Mouse (Mus musculus) CH12.LX (cell line): ENCODE results near the gene Znrf3. TPM values are rescaled to one million over a fixed set of nuclear protein-coding genes. Genes with fewer than 3 reads are reported as not detected.

Experiments
- DNase-seq: peaks from one replicate; pipeline ENCODE4 v3.0.0-alpha.2; 2013; ENCODE audit errors: extremely low read depth
- H3K27ac ChIP-seq: 2 replicates; pipeline ENCODE4 v1.5.1; 2012; ENCODE audit warnings: low read depth, mild to moderate bottlenecking, control low read depth, moderate library complexity; ENCODE audit not compliant: insufficient read depth
- H3K27me3 ChIP-seq: replicated peaks from 2 replicates; pipeline ENCODE3; 2012; ENCODE audit warnings: inconsistent platforms
- H3K36me3 ChIP-seq, 2 experiments: replicated peaks in 1 of 2; 2 replicates each; pipeline versions ENCODE3 to v1.6.1; 2012; ENCODE audit warnings: inconsistent platforms in 1 of 2, low read length in 1 of 2, mild to moderate bottlenecking in 1 of 2, mixed read lengths in 1 of 2, moderate library complexity in 1 of 2; ENCODE audit not compliant: control insufficient read depth in 1 of 2, insufficient read depth in 1 of 2
- H3K4me1 ChIP-seq, 2 experiments: 2 replicates each; pipeline ENCODE4 v1.6.1; 2012; ENCODE audit warnings: inconsistent platforms in 1 of 2, moderate library complexity in 1 of 2; ENCODE audit not compliant: insufficient read depth in 2 of 2, control insufficient read depth in 1 of 2
- H3K4me2 ChIP-seq: 2 replicates; pipeline ENCODE4 v1.6.1; 2012; ENCODE audit warnings: low read depth, mild to moderate bottlenecking, control low read depth; ENCODE audit not compliant: poor library complexity, insufficient read depth, severe bottlenecking
- H3K4me3 ChIP-seq, 3 experiments: fragments of 150-350 bp in 1 of 3; sonication (generic) in 1 of 3; replicated peaks in 1 of 3; 2 replicates each; pipeline versions ENCODE3 to v1.5.1; 2011 to 2012; ENCODE audit warnings: low read depth in 2 of 3, low read length in 2 of 3, mild to moderate bottlenecking in 2 of 3, moderate library complexity in 2 of 3, control low read depth in 1 of 3, improper control_type of control experiment in 1 of 3, inconsistent platforms in 1 of 3, mixed read lengths in 1 of 3; ENCODE audit not compliant: poor library complexity in 1 of 3
- H3K79me2 ChIP-seq: replicated peaks from 2 replicates; pipeline ENCODE4 v1.6.1; 2012; ENCODE audit warnings: mild to moderate bottlenecking, moderate library complexity; ENCODE audit not compliant: control insufficient read depth, poor library complexity, insufficient read depth, severe bottlenecking; ENCODE audit errors: extremely low read depth
- H3K9ac ChIP-seq: 2 replicates; pipeline ENCODE4 v1.6.1; 2012; ENCODE audit warnings: low read depth, mild to moderate bottlenecking, control low read depth, moderate library complexity; ENCODE audit not compliant: insufficient read depth
- H3K9me3 ChIP-seq: replicated peaks from 2 replicates; pipeline ENCODE3; 2012; ENCODE audit warnings: low read length, inconsistent platforms, mixed read lengths
- CHD1 ChIP-seq: IDR thresholded peaks from 2 replicates; pipeline ENCODE4 v1.6.1; 2012; ENCODE audit warnings: low read depth, low read length, improper control_type of control experiment, inconsistent platforms
- CTCF ChIP-seq, 2 experiments: IDR thresholded peaks in 1 of 2; conservative IDR thresholded peaks in 1 of 2; 2 replicates each; pipeline ENCODE4 v1.5.1; 2011 to 2012; ENCODE audit warnings: low read depth in 2 of 2, low read length in 2 of 2, improper control_type of control experiment in 1 of 2, inconsistent platforms in 1 of 2, mild to moderate bottlenecking in 1 of 2, moderate library complexity in 1 of 2
- E2F4 ChIP-seq: IDR thresholded peaks from 2 replicates; pipeline ENCODE4 v1.6.1; 2011; ENCODE audit warnings: low read depth, low read length, improper control_type of control experiment; ENCODE audit not compliant: insufficient replicate concordance
- ELF1 ChIP-seq: IDR thresholded peaks from 2 replicates; pipeline ENCODE4 v1.6.1; 2014; ENCODE audit warnings: low read depth, mild to moderate bottlenecking, inconsistent platforms, low read length, improper control_type of control experiment
- ETS1 ChIP-seq: conservative IDR thresholded peaks from 2 replicates; pipeline ENCODE4 v1.6.1; 2012; ENCODE audit warnings: low read depth, mild to moderate bottlenecking, inconsistent platforms, low read length, improper control_type of control experiment, moderate library complexity
- HCFC1 ChIP-seq: IDR thresholded peaks from 2 replicates; pipeline ENCODE4 v1.6.1; 2012; ENCODE audit warnings: low read depth, mild to moderate bottlenecking, inconsistent platforms, low read length, improper control_type of control experiment
- IRF4 ChIP-seq: IDR thresholded peaks from 2 replicates; pipeline ENCODE4 v1.6.1; 2014; ENCODE audit warnings: low read depth, mild to moderate bottlenecking, inconsistent platforms, low read length, improper control_type of control experiment
- JUN ChIP-seq: IDR thresholded peaks from 2 replicates; pipeline ENCODE4 v1.6.1; 2011; ENCODE audit warnings: low read depth, mild to moderate bottlenecking, low read length, improper control_type of control experiment, moderate library complexity; ENCODE audit not compliant: insufficient read depth
- JUND ChIP-seq: conservative IDR thresholded peaks from 2 replicates; pipeline ENCODE4 v1.6.1; 2011; ENCODE audit warnings: low read depth, low read length, improper control_type of control experiment
- KAT2A ChIP-seq: IDR thresholded peaks from 2 replicates; pipeline ENCODE4 v1.6.1; 2012; ENCODE audit warnings: low read length, improper control_type of control experiment, inconsistent platforms; ENCODE audit not compliant: insufficient replicate concordance
- MAFK ChIP-seq: IDR thresholded peaks from 2 replicates; pipeline ENCODE4 v1.6.1; 2011; ENCODE audit warnings: low read length, improper control_type of control experiment; ENCODE audit not compliant: insufficient replicate concordance
- MAX ChIP-seq: IDR thresholded peaks from 2 replicates; pipeline ENCODE4 v1.6.1; 2011; ENCODE audit warnings: low read length, improper control_type of control experiment
- MXI1 ChIP-seq: IDR thresholded peaks from 2 replicates; pipeline ENCODE4 v1.6.1; 2011; ENCODE audit warnings: mild to moderate bottlenecking, low read depth, low read length, improper control_type of control experiment
- MYC ChIP-seq: IDR thresholded peaks from 2 replicates; pipeline ENCODE4 v1.6.1; 2011; ENCODE audit warnings: low read depth, mild to moderate bottlenecking, improper control_type of control experiment, low read length
- NELFE ChIP-seq: IDR thresholded peaks from 2 replicates; pipeline ENCODE4 v1.6.1; 2011; ENCODE audit warnings: low read depth, low read length, improper control_type of control experiment
- NRF1 ChIP-seq: IDR thresholded peaks from 2 replicates; pipeline ENCODE4 v1.6.1; 2014; ENCODE audit warnings: low read depth, mild to moderate bottlenecking, inconsistent platforms, low read length, improper control_type of control experiment, moderate library complexity
- POLR2A ChIP-seq: IDR thresholded peaks from 2 replicates; pipeline ENCODE4 v1.6.1; 2011; ENCODE audit warnings: low read depth, mild to moderate bottlenecking, improper control_type of control experiment, low read length
- POLR2AphosphoS2 ChIP-seq: IDR thresholded peaks from 2 replicates; pipeline ENCODE4 v1.6.1; 2011; ENCODE audit warnings: low read depth, low read length, improper control_type of control experiment
- RAD21 ChIP-seq: IDR thresholded peaks from 2 replicates; pipeline ENCODE4 v1.6.1; 2011; ENCODE audit warnings: low read depth, mild to moderate bottlenecking, low read length, improper control_type of control experiment, moderate library complexity
- RCOR1 ChIP-seq: conservative IDR thresholded peaks from 2 replicates; pipeline ENCODE4 v1.6.1; 2012; ENCODE audit warnings: low read depth, mild to moderate bottlenecking, inconsistent platforms, low read length, improper control_type of control experiment
- TCF12 ChIP-seq: IDR thresholded peaks from 2 replicates; pipeline ENCODE4 v1.6.1; 2014; ENCODE audit warnings: low read depth, mild to moderate bottlenecking, inconsistent platforms, low read length, improper control_type of control experiment
- UBTF ChIP-seq: IDR thresholded peaks from 2 replicates; pipeline ENCODE4 v1.6.1; 2012; ENCODE audit warnings: low read depth, mild to moderate bottlenecking, inconsistent platforms, low read length, improper control_type of control experiment, moderate library complexity
- USF1 ChIP-seq: IDR thresholded peaks from 2 replicates; pipeline ENCODE4 v1.6.1; 2014; ENCODE audit warnings: low read depth, mild to moderate bottlenecking, inconsistent platforms, low read length, improper control_type of control experiment
- USF2 ChIP-seq: conservative IDR thresholded peaks from 2 replicates; pipeline ENCODE4 v1.6.1; 2011; ENCODE audit warnings: low read depth, low read length, improper control_type of control experiment
- ZMIZ1 ChIP-seq: IDR thresholded peaks from 2 replicates; pipeline ENCODE4 v1.6.1; 2012; ENCODE audit warnings: low read depth, mild to moderate bottlenecking, inconsistent platforms, low read length, improper control_type of control experiment
- ZNF384 ChIP-seq: IDR thresholded peaks from 2 replicates; pipeline ENCODE4 v1.6.1; 2012; ENCODE audit warnings: low read depth, low read length, improper control_type of control experiment, inconsistent platforms
- dilution Hi-C: fragments of 300-500 bp; cut with MboI; formaldehyde crosslinking; loops from 2 replicates; pipeline ENCODE4 v1.14.3; 2020; ENCODE audit warnings: low sequenced_read_pairs; ENCODE audit not compliant: extremely low pct_unique_long_range_greater_than_20kb, extremely low pct_ligation_motif_present
- in situ Hi-C: fragments of 300-500 bp; cut with MboI; formaldehyde crosslinking; loops from 3 replicates; pipeline ENCODE4 v1.14.3; 2019; ENCODE audit warnings: low sequenced_read_pairs, low pct_ligation_motif_present, low pct_unique_long_range_greater_than_20kb, mixed read lengths
- polyA plus RNA-seq: library from polyadenylated mRNA; unstranded; fragments of >175 nt; gene quantifications from 2 replicates; pipeline ENCODE4 v1.2.1, GENCODE M21; 2012; ENCODE audit warnings: low read depth; ENCODE audit not compliant: insufficient read length
- total RNA-seq, 2 experiments: library from RNA; depleted of rRNA; stranded (reverse); fragments of 300-350 nt in 1 of 2; fragments of >200 nt in 1 of 2; gene quantifications; 2 replicates each; pipeline ENCODE4 v1.2.3; 2012 to 2014

Gene Znrf3
- total and polyA plus RNA-seq, 3 experiments: 1.1 to 2.7 (median 1.3) TPM

- Histone ChIP-seq H3K4me1 (peaks cover 0 to 10% of the 10 kb centered on the region in 2 experiments; a peak in 2 of 4 replicates), H3K27me3 (no peaks in the 10 kb centered on the region), H3K4me2 (no peak overlapping the region), H3K9ac (no peak overlapping the region), H3K9me3 (no peaks in the 10 kb centered on the region), H3K36me3 (peaks cover 0 to 30% of the 10 kb centered on the region in 2 experiments), H3K4me3 (no peak overlapping the region), H3K79me2 (no peaks in the 10 kb centered on the region), H3K27ac (no peak overlapping the region)
- dilution Hi-C loops: no loop called here
- TF ChIP-seq USF2: no peak
- no peak for TF ChIP-seq ELF1
- TF ChIP-seq MAFK: no peak
- no peak for TF ChIP-seq ZNF384
- no peak for TF ChIP-seq NELFE
- no peak for TF ChIP-seq POLR2AphosphoS2
- TF ChIP-seq KAT2A: no peak
- TF ChIP-seq RAD21: no peak
- no peak for TF ChIP-seq RCOR1
- no peak for TF ChIP-seq E2F4
- TF ChIP-seq USF1: no peak
- no peak for TF ChIP-seq JUND
- TF ChIP-seq UBTF: no peak
- no peak for TF ChIP-seq HCFC1
- in situ Hi-C loops: no loop called here
- no peak for DNase-seq
Observed at GRCm38 (mm10) chr11:5242158-5242557, 202.5 kb downstream of the Znrf3 start.

- Histone ChIP-seq H3K79me2 (no peaks in the 10 kb centered on the region), H3K4me1 (peaks cover 0 to 18% of the 10 kb centered on the region in 2 experiments; a peak in 2 of 4 replicates), H3K4me3 (no peak overlapping the region), H3K27ac (no peak overlapping the region), H3K9ac (no peak overlapping the region), H3K36me3 (peaks cover 0 to 32% of the 10 kb centered on the region in 2 experiments), H3K9me3 (no peaks in the 10 kb centered on the region)
- in situ Hi-C loops: no loop called here
- dilution Hi-C loops: no loop called here
- DNase-seq: no peak
- no peak for TF ChIP-seq RAD21
- TF ChIP-seq NRF1: no peak
- no peak for TF ChIP-seq IRF4
- no peak for TF ChIP-seq HCFC1
- TF ChIP-seq CTCF (conservative IDR thresholded peaks at IDR 0.05 in 1 of 2, IDR thresholded peaks at IDR 0.05 in 1 of 2; ENCODE audit: low read depth in 2 of 2, low read length in 2 of 2): no peak
- no peak for TF ChIP-seq NELFE
- no peak for TF ChIP-seq MAX
- no peak for TF ChIP-seq CHD1
- TF ChIP-seq POLR2A: no peak
- TF ChIP-seq ZMIZ1: no peak
- TF ChIP-seq ETS1: no peak
- TF ChIP-seq RCOR1: no peak
- TF ChIP-seq MXI1: no peak
- TF ChIP-seq MYC: no peak
- no peak for TF ChIP-seq JUN
- TF ChIP-seq ZNF384: no peak
- no peak for TF ChIP-seq POLR2AphosphoS2
- no peak for TF ChIP-seq USF2
- no peak for TF ChIP-seq TCF12
- no peak for TF ChIP-seq MAFK
- TF ChIP-seq, all 38 proteins: peak for 0
- Histone ChIP-seq H3K4me2 (no peak overlapping the region), H3K27me3 (no peaks in the 10 kb centered on the region)
Observed at GRCm38 (mm10) chr11:5239706-5240690, 204.6 kb downstream of the Znrf3 start.
